Mouse (Mus musculus) testis, adult 2 months (tissue): ENCODE results near the gene Zfyve27. TPM values are rescaled to one million over a fixed set of nuclear protein-coding genes. Genes with fewer than 3 reads are reported as not detected.

Source experiments
- H3K27ac ChIP-seq: fragments of 200-500 bp; 2 replicates; pipeline ENCODE4 v1.5.1; 2012; ENCODE audit warnings: low read depth, low read length; ENCODE audit not compliant: control insufficient read depth, insufficient read depth
- H3K27me3 ChIP-seq: fragments of 200-500 bp; 2 replicates; pipeline ENCODE4 v1.6.1; 2012; ENCODE audit warnings: mild to moderate bottlenecking, low read length, moderate library complexity; ENCODE audit not compliant: control insufficient read depth, insufficient read depth
- H3K36me3 ChIP-seq: fragments of 200-500 bp; 2 replicates; pipeline ENCODE4 v1.6.1; 2012; ENCODE audit warnings: mild to moderate bottlenecking, low read length; ENCODE audit not compliant: control insufficient read depth, insufficient read depth
- H3K4me1 ChIP-seq: fragments of 200-500 bp; 2 replicates; pipeline ENCODE4 v1.6.1; 2012; ENCODE audit warnings: low read length; ENCODE audit not compliant: control insufficient read depth, insufficient read depth
- H3K4me3 ChIP-seq: fragments of 200-500 bp; 2 replicates; pipeline ENCODE4 v1.5.1; 2012; ENCODE audit warnings: low read depth, mild to moderate bottlenecking, low read length, moderate library complexity, mixed read lengths; ENCODE audit not compliant: control insufficient read depth
- CTCF ChIP-seq: fragments of 200-500 bp; IDR thresholded peaks from 2 replicates; pipeline ENCODE4 v1.5.1; 2012; ENCODE audit warnings: low read depth, mild to moderate bottlenecking, inconsistent platforms, low read length, moderate library complexity; ENCODE audit not compliant: control insufficient read depth, insufficient read depth, insufficient replicate concordance
- POLR2A ChIP-seq: fragments of 200-500 bp; IDR thresholded peaks from 2 replicates; pipeline ENCODE4 v1.6.1; 2012; ENCODE audit warnings: low read depth, mild to moderate bottlenecking, inconsistent platforms, low read length, moderate library complexity; ENCODE audit not compliant: control insufficient read depth
- polyA plus RNA-seq: library from polyadenylated mRNA; depleted of rRNA; stranded (reverse); fragments of >200 nt; gene quantifications from 2 replicates; pipeline ENCODE4 v1.2.3, GENCODE M21; 2012; rRNA removed

Gene Zfyve27
- polyA plus RNA-seq = 57.8 and 60.3 TPM in 2 replicates

DNA sequence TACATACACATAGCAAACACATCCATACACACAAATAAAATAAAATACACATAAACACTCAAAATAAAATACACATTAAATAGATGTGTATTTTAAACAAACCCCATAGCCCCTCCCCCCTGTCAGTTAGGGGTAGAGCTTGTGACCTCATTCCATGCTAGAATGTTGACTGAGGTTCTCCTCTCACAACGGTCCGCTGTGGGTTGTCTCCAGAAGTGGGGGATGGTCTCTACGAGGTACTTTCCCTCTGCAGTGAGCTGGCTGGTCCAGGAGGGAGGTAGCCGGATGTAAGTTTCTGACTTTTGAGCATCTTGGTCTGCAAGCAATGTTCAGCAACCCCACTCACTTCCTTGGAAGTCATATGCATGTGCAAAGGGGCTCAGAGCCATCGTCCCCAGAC lies at the start of gene Zfyve27:
Gene Zfyve27 (plus strand): TSS at position 188 of the 400 bp plus-strand sequence.
- H3K4me1 ChIP-seq = peaks cover 19% of the 10 kb centered on the region
- TF ChIP-seq CTCF (no peak), POLR2A (peak; percentile 55; the same call in 1 of the 2 replicates)
- peak within 1 kb of the TSS; percentile 32; the same call in 1 of the 2 replicates for H3K27ac ChIP-seq
- H3K27me3 ChIP-seq = no peaks in the 10 kb centered on the region
- peak within 1 kb of the TSS; percentile 75 for H3K4me3 ChIP-seq
- H3K36me3 ChIP-seq = no peaks in the 10 kb centered on the region

DNA sequence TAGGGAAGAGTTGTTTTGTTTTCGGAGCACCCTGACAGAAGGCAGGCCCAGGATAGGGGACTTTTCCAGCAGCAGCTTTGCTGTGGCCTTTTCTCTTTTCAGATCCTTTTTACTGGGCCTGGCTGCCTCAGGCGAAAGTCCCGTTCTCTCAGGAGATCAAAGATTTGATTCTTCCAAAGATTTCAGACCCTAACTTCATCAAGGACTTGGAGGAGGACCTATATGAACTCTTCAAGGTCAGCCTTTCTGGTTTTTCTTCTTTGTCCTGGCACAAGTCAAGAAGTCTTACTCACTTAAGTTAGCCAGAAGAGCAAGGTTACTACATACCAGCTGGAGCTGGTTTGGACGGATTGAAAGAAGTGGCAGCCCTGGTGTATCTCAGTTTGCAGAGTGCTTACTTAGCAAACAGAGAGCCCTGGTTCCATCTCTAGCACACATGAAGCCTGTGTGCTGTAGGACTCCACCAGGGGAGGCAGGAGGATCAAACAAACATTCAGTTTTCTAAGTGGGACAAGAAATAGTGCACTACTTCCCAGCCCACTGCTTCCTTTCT lies 47.9 kb upstream of the Zfyve27 start:
- no peak overlapping the region for H3K4me3 ChIP-seq
- H3K27me3 ChIP-seq = no peaks in the 10 kb centered on the region
- H3K36me3 ChIP-seq = peaks cover 6% of the 10 kb centered on the region
- no peaks in the 10 kb centered on the region for H3K4me1 ChIP-seq
- no peak overlapping the region for H3K27ac ChIP-seq
- no peak for TF ChIP-seq POLR2A
- no peak for TF ChIP-seq CTCF

DNA sequence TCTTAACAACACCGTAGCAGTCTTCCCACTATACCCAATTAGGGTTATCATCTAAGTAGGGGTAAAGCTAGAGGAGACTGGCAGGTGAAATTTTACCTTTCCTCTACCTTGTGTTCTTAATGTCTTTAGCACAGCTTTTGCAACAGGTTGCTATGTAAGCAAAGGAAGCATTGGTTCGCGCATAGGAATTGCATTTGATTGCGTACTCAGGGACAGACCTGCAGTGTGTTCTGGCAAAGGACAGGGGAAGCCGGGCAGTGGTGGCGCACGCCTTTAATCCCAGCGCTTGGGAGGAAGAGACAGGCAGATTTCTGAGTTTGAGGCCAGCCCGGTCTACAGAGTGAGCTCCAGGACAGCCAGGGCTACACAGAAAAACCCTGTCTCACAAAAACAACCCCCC lies 45.6 kb upstream of the Zfyve27 start:
- H3K36me3 ChIP-seq = peaks cover 6% of the 10 kb centered on the region
- no peak overlapping the region for H3K27ac ChIP-seq
- H3K4me1 ChIP-seq = no peaks in the 10 kb centered on the region
- TF ChIP-seq POLR2A (no peak), CTCF (no peak)
- no peaks in the 10 kb centered on the region for H3K27me3 ChIP-seq
- no peak overlapping the region for H3K4me3 ChIP-seq

DNA sequence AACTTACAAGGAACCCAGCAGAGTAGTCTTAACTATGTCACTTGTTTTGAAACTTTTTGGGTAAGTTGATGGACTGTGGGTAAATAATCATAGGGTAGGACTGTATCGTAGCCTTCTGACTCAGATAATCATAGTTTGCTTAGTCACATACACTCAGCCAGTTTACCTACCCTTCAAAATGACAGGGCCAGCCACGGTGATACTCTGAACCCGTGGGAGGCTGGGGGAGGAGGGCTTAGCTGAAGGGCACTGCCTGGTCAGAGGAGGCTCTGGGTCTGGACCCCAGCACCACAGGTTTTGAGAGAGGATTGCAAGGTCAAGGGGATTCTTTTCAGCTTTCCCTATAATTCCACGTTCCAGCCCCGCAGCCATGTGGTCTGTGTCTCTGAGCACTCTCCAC lies 45.2 kb upstream of the Zfyve27 start:
- H3K4me1 ChIP-seq = no peaks in the 10 kb centered on the region
- TF ChIP-seq POLR2A (no peak), CTCF (no peak)
- peaks cover 6% of the 10 kb centered on the region for H3K36me3 ChIP-seq
- H3K4me3 ChIP-seq = no peak overlapping the region
- H3K27me3 ChIP-seq = no peaks in the 10 kb centered on the region
- no peak overlapping the region for H3K27ac ChIP-seq

DNA sequence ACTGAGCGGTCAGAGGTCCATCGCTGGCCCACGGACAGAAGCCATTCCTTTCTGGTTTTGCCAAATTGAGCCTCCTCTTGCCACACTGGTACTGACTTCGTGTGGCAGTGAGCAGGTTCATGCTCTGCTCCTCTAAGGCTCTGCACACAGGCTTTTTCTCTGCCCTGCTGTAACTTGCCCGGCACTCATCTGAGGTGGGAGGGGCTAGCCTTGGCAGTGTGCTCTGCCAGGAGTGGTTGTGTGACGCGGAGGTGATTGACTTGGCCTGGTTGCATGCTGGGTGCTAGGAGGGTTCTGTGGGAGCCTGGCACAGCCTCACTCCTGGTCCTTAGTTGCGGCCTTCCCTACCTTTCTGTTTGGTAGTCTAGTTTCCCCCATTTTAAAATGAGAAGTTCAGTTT lies 43.3 kb upstream of the Zfyve27 start:
- Histone ChIP-seq H3K4me1 (no peaks in the 10 kb centered on the region), H3K27ac (no peak overlapping the region), H3K4me3 (no peak overlapping the region), H3K36me3 (peaks cover 6% of the 10 kb centered on the region), H3K27me3 (no peaks in the 10 kb centered on the region)
- TF ChIP-seq POLR2A (no peak), CTCF (no peak)

DNA sequence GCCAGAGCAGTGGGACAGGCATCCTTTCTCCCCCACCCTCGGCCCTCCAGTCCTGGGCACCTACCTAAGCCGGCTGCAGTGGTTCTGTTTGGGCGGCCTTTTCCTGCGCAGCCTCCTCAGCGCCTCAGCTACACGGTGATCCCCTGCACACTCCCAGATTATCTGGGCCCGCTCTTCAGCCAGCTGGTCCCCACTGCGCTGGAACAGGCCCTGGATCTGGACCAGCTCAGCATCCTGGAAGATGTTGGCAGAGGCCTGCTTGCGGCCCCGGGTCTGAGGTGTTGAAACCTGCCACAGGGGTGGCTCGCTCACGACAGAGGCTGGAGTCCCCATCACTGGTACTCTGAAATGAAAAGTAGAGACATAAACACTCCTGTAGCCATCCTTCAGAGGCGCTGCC lies 39.1 kb upstream of the Zfyve27 start:
- Histone ChIP-seq H3K27me3 (no peaks in the 10 kb centered on the region), H3K4me1 (peaks cover 10% of the 10 kb centered on the region), H3K27ac (no peak overlapping the region), H3K36me3 (no peaks in the 10 kb centered on the region; the same call in 1 of the 2 replicates), H3K4me3 (no peak overlapping the region)
- no peak for TF ChIP-seq POLR2A
- TF ChIP-seq CTCF = no peak

DNA sequence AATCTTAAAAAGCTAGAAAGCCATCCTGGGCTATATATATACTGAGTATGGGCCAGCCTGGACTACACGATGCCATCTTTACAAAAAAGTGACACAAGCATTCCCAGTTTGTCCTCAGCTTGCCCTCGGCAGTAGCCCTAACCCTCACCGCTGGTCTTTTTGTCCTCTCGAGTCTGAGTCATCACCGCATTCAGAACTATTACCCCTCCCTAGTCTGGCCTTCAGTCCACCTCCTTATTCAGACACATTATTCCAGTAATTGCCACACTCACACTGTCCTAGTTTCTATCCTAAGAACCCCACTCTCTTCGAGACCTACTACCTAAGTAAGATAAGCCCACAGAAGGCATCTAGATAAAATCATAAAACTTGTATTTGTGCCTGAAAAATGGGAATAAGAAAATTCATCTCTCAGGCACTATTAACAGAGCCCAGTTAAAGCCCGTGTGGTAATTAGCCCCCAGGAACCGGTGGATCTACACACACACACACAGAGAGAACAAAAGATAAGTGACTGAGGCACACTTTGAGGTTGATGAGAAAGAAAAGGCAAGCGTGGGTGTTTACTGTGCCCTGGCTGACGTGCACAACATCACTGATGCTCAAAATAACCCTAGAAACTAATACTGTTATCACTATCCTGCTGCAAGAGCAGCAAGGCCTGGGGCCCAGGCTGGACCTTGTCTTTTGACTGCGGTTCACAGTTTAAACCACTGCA lies 38.1 kb upstream of the Zfyve27 start:
- TF ChIP-seq CTCF (no peak), POLR2A (no peak)
- Histone ChIP-seq H3K27ac (no peak overlapping the region), H3K4me3 (no peak overlapping the region), H3K36me3 (no peaks in the 10 kb centered on the region; the same call in 1 of the 2 replicates), H3K27me3 (no peaks in the 10 kb centered on the region), H3K4me1 (peaks cover 10% of the 10 kb centered on the region)
